Mouse (Mus musculus): Measurements from ENCODE around the gene Mettl21a. TPM values are rescaled to one million over a fixed set of nuclear protein-coding genes. Genes with fewer than 3 reads are reported as not detected.

Gene Mettl21a
- polyA plus RNA-seq, 1 experiment from 2014 or later, result 26.4 TPM

DNA sequence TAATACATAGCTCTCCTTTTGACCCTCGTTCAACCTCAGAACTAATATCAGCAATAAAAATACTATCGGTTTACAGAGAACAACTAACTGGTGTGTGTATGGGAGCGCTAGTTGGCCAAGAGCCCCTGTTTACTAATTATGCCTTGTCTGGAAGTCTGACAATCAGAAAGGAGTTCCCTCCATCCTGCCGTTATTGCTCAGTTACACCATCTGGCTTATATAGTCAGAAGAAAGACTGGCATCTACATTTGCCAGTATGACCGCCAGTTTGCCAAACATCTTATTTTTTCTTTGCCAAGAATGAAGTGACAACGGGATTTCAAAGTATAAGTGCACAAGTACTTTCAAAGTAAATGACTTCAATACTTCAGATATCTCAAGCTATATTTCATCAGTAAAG, 24.0 kb upstream of the Mettl21a start:
- H3K9me3 ChIP-seq (ENCODE audit: control insufficient read depth, low read length), result no peaks in the 10 kb centered on the region
- WGBS, result 86% methylated on average over 6 of the region's 6 CpGs
- no peaks in the 10 kb centered on the region for H3K27me3 ChIP-seq (replicated peaks; ENCODE audit: control insufficient read depth, insufficient read depth, low read length)
- H3K36me3 ChIP-seq (ENCODE audit: control insufficient read depth, insufficient read depth, low read length), result no peaks in the 10 kb centered on the region
- H3K9ac ChIP-seq (ENCODE audit: low read depth, low read length), result no peak overlapping the region
- H3K4me2 ChIP-seq (ENCODE audit: low read depth, low read length), result no peak overlapping the region
- H3K27ac ChIP-seq (replicated peaks; ENCODE audit: low read depth, low read length), result no peak overlapping the region
- no peaks in the 10 kb centered on the region for H3K4me1 ChIP-seq (ENCODE audit: control insufficient read depth, insufficient read depth, low read length)
- DNase-seq (ENCODE audit: low spot score), result no peak
- no peak for ATAC-seq (ENCODE audit: low read depth)
- no peak overlapping the region for H3K4me3 ChIP-seq (ENCODE audit: low read depth, low read length)

- no peaks in the 10 kb centered on the region for H3K36me3 ChIP-seq (ENCODE audit: control insufficient read depth, insufficient read depth, low read length)
- no peaks in the 10 kb centered on the region for H3K27me3 ChIP-seq (replicated peaks; ENCODE audit: control insufficient read depth, insufficient read depth, low read length)
- H3K9me3 ChIP-seq (ENCODE audit: control insufficient read depth, low read length), result no peaks in the 10 kb centered on the region
- H3K4me3 ChIP-seq (ENCODE audit: low read depth, low read length), result no peak overlapping the region
- WGBS, result 87% methylated on average over 6 of the region's 6 CpGs
- H3K4me1 ChIP-seq (ENCODE audit: control insufficient read depth, insufficient read depth, low read length), result no peaks in the 10 kb centered on the region
- H3K9ac ChIP-seq (ENCODE audit: low read depth, low read length), result no peak overlapping the region
- no peak overlapping the region for H3K27ac ChIP-seq (replicated peaks; ENCODE audit: low read depth, low read length)
- DNase-seq (ENCODE audit: low spot score), result no peak
- no peak for ATAC-seq (ENCODE audit: low read depth)
- H3K4me2 ChIP-seq (ENCODE audit: low read depth, low read length), result no peak overlapping the region
These were observed 22.2 kb upstream of the Mettl21a start for GRCm38 (mm10) chr1:64639279-64639678.

- H3K9me3 ChIP-seq (ENCODE audit: control insufficient read depth, low read length), result no peaks in the 10 kb centered on the region
- no peaks in the 10 kb centered on the region for H3K36me3 ChIP-seq (ENCODE audit: control insufficient read depth, insufficient read depth, low read length)
- H3K4me2 ChIP-seq (ENCODE audit: low read depth, low read length), result no peak overlapping the region
- no peak for ATAC-seq (ENCODE audit: low read depth)
- H3K9ac ChIP-seq (ENCODE audit: low read depth, low read length), result no peak overlapping the region
- no peak for DNase-seq (ENCODE audit: low spot score)
- no peaks in the 10 kb centered on the region for H3K4me1 ChIP-seq (ENCODE audit: control insufficient read depth, insufficient read depth, low read length)
- H3K27me3 ChIP-seq (replicated peaks; ENCODE audit: control insufficient read depth, insufficient read depth, low read length), result no peaks in the 10 kb centered on the region
- H3K4me3 ChIP-seq (ENCODE audit: low read depth, low read length), result no peak overlapping the region
- no peak overlapping the region for H3K27ac ChIP-seq (replicated peaks; ENCODE audit: low read depth, low read length)
- WGBS, result 72% methylated on average over 2 of the region's 2 CpGs
These were observed 18.6 kb upstream of the Mettl21a start for GRCm38 (mm10) chr1:64635624-64636023.

GRCm38 (mm10) chr1:64633237-64633636, 16.2 kb upstream of the Mettl21a start:
- Histone ChIP-seq H3K36me3 (ENCODE audit: control insufficient read depth, insufficient read depth, low read length) (no peaks in the 10 kb centered on the region), H3K4me1 (ENCODE audit: control insufficient read depth, insufficient read depth, low read length) (no peaks in the 10 kb centered on the region), H3K4me2 (ENCODE audit: low read depth, low read length) (no peak overlapping the region), H3K27me3 (replicated peaks; ENCODE audit: control insufficient read depth, insufficient read depth, low read length) (no peaks in the 10 kb centered on the region), H3K27ac (replicated peaks; ENCODE audit: low read depth, low read length) (no peak overlapping the region), H3K9ac (ENCODE audit: low read depth, low read length) (no peak overlapping the region), H3K9me3 (ENCODE audit: control insufficient read depth, low read length) (no peaks in the 10 kb centered on the region), H3K4me3 (ENCODE audit: low read depth, low read length) (no peak overlapping the region)
- 64% methylated on average over 3 of the region's 3 CpGs for WGBS
- DNase-seq (ENCODE audit: low spot score) (no peak), ATAC-seq (ENCODE audit: low read depth) (no peak)

GRCm38 (mm10) chr1:64631526-64631925, 14.5 kb upstream of the Mettl21a start:
- Histone ChIP-seq H3K4me3 (ENCODE audit: low read depth, low read length) (no peak overlapping the region), H3K27me3 (replicated peaks; ENCODE audit: control insufficient read depth, insufficient read depth, low read length) (no peaks in the 10 kb centered on the region), H3K4me1 (ENCODE audit: control insufficient read depth, insufficient read depth, low read length) (no peaks in the 10 kb centered on the region), H3K9me3 (ENCODE audit: control insufficient read depth, low read length) (no peaks in the 10 kb centered on the region), H3K4me2 (ENCODE audit: low read depth, low read length) (no peak overlapping the region), H3K9ac (ENCODE audit: low read depth, low read length) (no peak overlapping the region), H3K36me3 (ENCODE audit: control insufficient read depth, insufficient read depth, low read length) (no peaks in the 10 kb centered on the region), H3K27ac (replicated peaks; ENCODE audit: low read depth, low read length) (no peak overlapping the region)
- ATAC-seq (ENCODE audit: low read depth) (no peak), DNase-seq (ENCODE audit: low spot score) (no peak)
- 61% methylated on average over 5 of the region's 5 CpGs for WGBS

DNA sequence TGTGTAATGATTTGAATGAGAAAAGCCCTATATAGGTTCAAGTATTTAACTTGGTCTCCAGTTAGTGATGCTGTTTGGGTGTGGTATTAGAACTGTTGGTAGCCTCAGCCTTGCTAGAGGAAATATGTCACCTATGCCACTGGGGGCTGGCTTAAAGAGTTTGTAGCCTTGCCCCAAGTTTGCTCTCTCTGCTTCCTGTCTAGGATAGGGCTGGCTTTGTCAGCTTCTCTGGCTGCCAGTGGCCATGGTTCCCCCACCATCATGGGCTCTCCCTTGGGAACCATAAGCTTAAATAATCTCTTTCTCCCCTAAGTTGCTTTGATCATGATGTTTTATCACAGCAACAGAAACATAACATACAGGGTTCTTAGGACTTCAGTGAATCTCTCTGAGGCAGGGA, 8.2 kb upstream of the Mettl21a start:
- Histone ChIP-seq H3K4me1 (ENCODE audit: control insufficient read depth, insufficient read depth, low read length) (no peaks in the 10 kb centered on the region), H3K9ac (ENCODE audit: low read depth, low read length) (no peak overlapping the region), H3K27ac (replicated peaks; ENCODE audit: low read depth, low read length) (no peak overlapping the region), H3K9me3 (ENCODE audit: control insufficient read depth, low read length) (no peaks in the 10 kb centered on the region), H3K27me3 (replicated peaks; ENCODE audit: control insufficient read depth, insufficient read depth, low read length) (no peaks in the 10 kb centered on the region), H3K4me2 (ENCODE audit: low read depth, low read length) (no peak overlapping the region), H3K4me3 (ENCODE audit: low read depth, low read length) (no peak overlapping the region), H3K36me3 (ENCODE audit: control insufficient read depth, insufficient read depth, low read length) (no peaks in the 10 kb centered on the region)
- ATAC-seq (ENCODE audit: low read depth), result no peak
- DNase-seq (ENCODE audit: low spot score), result no peak

GRCm38 (mm10) chr1:64623558-64624435, 6.8 kb upstream of the Mettl21a start:
- peaks cover under 1% of the 10 kb centered on the region; the same call in 1 of the 2 replicates for H3K4me1 ChIP-seq (ENCODE audit: control insufficient read depth, insufficient read depth, low read length)
- H3K27ac ChIP-seq (replicated peaks; ENCODE audit: low read depth, low read length), result no peak overlapping the region
- no peaks in the 10 kb centered on the region for H3K27me3 ChIP-seq (replicated peaks; ENCODE audit: control insufficient read depth, insufficient read depth, low read length)
- no peak overlapping the region for H3K9ac ChIP-seq (ENCODE audit: low read depth, low read length)
- no peak for DNase-seq (ENCODE audit: low spot score)
- H3K36me3 ChIP-seq (ENCODE audit: control insufficient read depth, insufficient read depth, low read length), result no peaks in the 10 kb centered on the region
- H3K4me2 ChIP-seq (ENCODE audit: low read depth, low read length), result no peak overlapping the region
- H3K9me3 ChIP-seq (ENCODE audit: control insufficient read depth, low read length), result no peaks in the 10 kb centered on the region
- 61% methylated on average over 12 of the region's 12 CpGs for WGBS
- no peak overlapping the region for H3K4me3 ChIP-seq (ENCODE audit: low read depth, low read length)
- ATAC-seq (ENCODE audit: low read depth), result no peak; the same call in 1 of the 2 replicates

DNA sequence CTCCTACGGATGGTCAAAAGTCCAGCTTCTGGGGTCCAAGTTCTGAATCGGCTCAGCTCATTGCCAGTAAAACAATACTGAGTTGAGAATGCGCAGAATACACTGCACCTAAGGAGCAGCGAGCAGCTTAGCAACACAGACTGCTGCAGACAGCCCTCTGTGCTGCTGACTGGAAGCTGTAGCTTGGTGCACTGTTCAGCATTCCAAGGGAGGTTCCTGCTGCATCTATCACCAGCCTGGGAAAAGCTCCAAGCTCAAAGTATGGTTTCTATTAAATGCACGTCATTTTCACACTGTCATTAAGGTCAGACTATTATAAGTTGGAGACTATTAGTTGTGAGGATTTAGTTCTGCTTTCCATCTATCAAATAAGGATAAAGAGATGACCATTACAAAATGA, 4.1 kb upstream of the Mettl21a start:
- Histone ChIP-seq H3K9me3 (ENCODE audit: control insufficient read depth, low read length) (no peaks in the 10 kb centered on the region), H3K4me1 (ENCODE audit: control insufficient read depth, insufficient read depth, low read length) (peaks cover 13% of the 10 kb centered on the region), H3K4me2 (ENCODE audit: low read depth, low read length) (no peak overlapping the region), H3K4me3 (ENCODE audit: low read depth, low read length) (no peak overlapping the region), H3K27me3 (replicated peaks; ENCODE audit: control insufficient read depth, insufficient read depth, low read length) (no peaks in the 10 kb centered on the region), H3K27ac (replicated peaks; ENCODE audit: low read depth, low read length) (no peak overlapping the region), H3K9ac (ENCODE audit: low read depth, low read length) (peak overlapping the region; percentile 10; the same call in 1 of the 2 replicates), H3K36me3 (ENCODE audit: control insufficient read depth, insufficient read depth, low read length) (no peaks in the 10 kb centered on the region)
- DNase-seq (ENCODE audit: low spot score), result no peak
- no peak for ATAC-seq (ENCODE audit: low read depth)
- WGBS, result 70% methylated on average over 5 of the region's 5 CpGs

DNA sequence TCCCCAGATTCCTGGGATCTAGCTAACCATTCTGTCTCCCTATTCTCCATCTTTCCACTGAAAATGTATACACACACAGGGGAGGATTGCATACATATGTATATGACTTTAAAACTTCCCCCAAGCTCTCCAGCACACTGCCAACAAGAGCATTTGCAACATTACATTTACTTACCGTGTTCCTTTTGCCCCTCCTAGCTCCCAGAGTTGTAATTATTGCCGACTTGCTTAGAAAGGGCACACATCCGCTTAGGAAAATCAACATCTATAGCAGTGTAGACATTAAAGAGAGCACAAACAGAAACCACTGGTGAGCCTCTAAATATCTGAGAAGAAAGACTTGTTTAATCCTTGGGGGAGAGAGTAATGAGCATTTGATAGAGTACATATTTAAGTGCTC, 1.2 kb upstream of the Mettl21a start:
- ATAC-seq (ENCODE audit: low read depth) (no peak), DNase-seq (ENCODE audit: low spot score) (no peak)
- Histone ChIP-seq H3K9ac (ENCODE audit: low read depth, low read length) (peak overlapping the region; percentile 94), H3K4me2 (ENCODE audit: low read depth, low read length) (peak overlapping the region; percentile 70), H3K27me3 (replicated peaks; ENCODE audit: control insufficient read depth, insufficient read depth, low read length) (no peaks in the 10 kb centered on the region), H3K9me3 (ENCODE audit: control insufficient read depth, low read length) (no peaks in the 10 kb centered on the region), H3K27ac (replicated peaks; ENCODE audit: low read depth, low read length) (peak overlapping the region; percentile 97), H3K4me1 (ENCODE audit: control insufficient read depth, insufficient read depth, low read length) (peaks cover 16% of the 10 kb centered on the region), H3K36me3 (ENCODE audit: control insufficient read depth, insufficient read depth, low read length) (0 out of 2 replicates have a peak, but pooled peaks cover 4% of the 10 kb centered on the region), H3K4me3 (ENCODE audit: low read depth, low read length) (peak overlapping the region; percentile 82)
- WGBS, result 35% methylated on average over 3 of the region's 3 CpGs
